Mouse (Mus musculus) myocyte (in vitro differentiated cells): ENCODE data around the gene Dock1.

Source experiments
- MAX ChIP-seq: IDR thresholded peaks from one replicate; pipeline ENCODE4 v1.6.1; 2011; ENCODE audit warnings: low read depth, mild to moderate bottlenecking, control low read depth
- MYOD1 ChIP-seq, 3 experiments: IDR thresholded peaks; one replicate each; pipeline ENCODE4 v1.6.1; 2011; ENCODE audit warnings: control low read depth in 2 of 3, low read depth in 2 of 3, mild to moderate bottlenecking in 2 of 3, moderate library complexity in 1 of 3; ENCODE audit not compliant: insufficient read length in 2 of 3, control insufficient read depth in 1 of 3
- POLR2A ChIP-seq: IDR thresholded peaks from one replicate; pipeline ENCODE4 v1.6.1; 2011; ENCODE audit warnings: low read depth, mild to moderate bottlenecking, control low read depth, moderate library complexity; ENCODE audit not compliant: insufficient read length
- POLR2AphosphoS2 ChIP-seq: IDR thresholded peaks from one replicate; pipeline ENCODE4 v1.6.1; 2011; ENCODE audit warnings: low read depth, control low read depth; ENCODE audit not compliant: insufficient read length

DNA sequence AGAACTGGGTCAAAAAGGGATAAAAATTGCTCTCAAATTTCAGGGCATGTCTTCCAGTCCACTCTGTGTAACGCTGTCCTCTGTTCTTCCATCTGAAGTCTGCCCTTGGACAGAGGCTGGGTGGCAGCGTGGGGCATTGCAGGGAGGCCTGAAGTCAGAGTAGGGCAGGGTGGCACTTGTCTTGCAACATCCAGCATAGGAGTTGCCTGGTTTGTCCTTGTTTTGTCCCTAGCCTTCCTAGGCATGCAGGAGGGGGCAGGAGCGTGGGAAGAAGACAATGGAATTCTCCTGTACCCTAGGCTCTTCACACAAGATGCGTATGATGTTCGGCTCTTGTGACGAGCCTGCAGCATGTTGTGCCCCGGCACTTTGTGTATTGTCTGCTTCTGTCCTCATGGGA lies 273.2 kb downstream of the Dock1 start:
- TF ChIP-seq MAX (no peak), MYOD1 (IDR thresholded peaks at IDR 0.05; ENCODE audit: control insufficient read depth in 1 of 3, insufficient read length in 2 of 3, low read depth in 2 of 3) (no peak), POLR2A (no peak), POLR2AphosphoS2 (no peak)
